Mouse (Mus musculus) liver, adult 2 months (tissue): Measurements from ENCODE around the gene Wap. TPM values are rescaled to one million over a fixed set of nuclear protein-coding genes. Genes with fewer than 3 reads are reported as not detected.

Source experiments
- DNase-seq: peaks from one replicate; pipeline ENCODE4 v3.0.0-alpha.2; 2011; ENCODE audit warnings: low read depth, low spot score; ENCODE audit errors: extremely low read depth
- H3K27ac ChIP-seq: fragments of 200-500 bp; replicated peaks from 2 replicates; pipeline ENCODE4 v1.5.1; 2012; ENCODE audit warnings: low read depth, mild to moderate bottlenecking, control low read depth, inconsistent platforms, low read length; ENCODE audit not compliant: insufficient read depth
- H3K27me3 ChIP-seq: fragments of 200-500 bp; 2 replicates; pipeline ENCODE4 v1.6.1; 2012; ENCODE audit warnings: mild to moderate bottlenecking, moderate library complexity, low read length, inconsistent platforms; ENCODE audit not compliant: control insufficient read depth, insufficient read depth
- H3K36me3 ChIP-seq: fragments of 200-500 bp; 2 replicates; pipeline ENCODE4 v1.6.1; 2012; ENCODE audit warnings: low read length, inconsistent platforms; ENCODE audit not compliant: control insufficient read depth, insufficient read depth
- H3K4me1 ChIP-seq: fragments of 200-500 bp; 2 replicates; pipeline ENCODE4 v1.6.1; 2011; ENCODE audit warnings: low read length; ENCODE audit not compliant: control insufficient read depth, insufficient read depth
- H3K4me3 ChIP-seq: fragments of 200-500 bp; 2 replicates; pipeline ENCODE4 v1.5.1; 2011; ENCODE audit warnings: low read depth, mild to moderate bottlenecking, control low read depth, low read length, moderate library complexity; ENCODE audit not compliant: insufficient read depth
- H3K79me2 ChIP-seq: fragments of 200-500 bp; 2 replicates; pipeline ENCODE4 v1.6.1; 2012; ENCODE audit warnings: inconsistent platforms, mild to moderate bottlenecking, low read length, moderate library complexity; ENCODE audit not compliant: control insufficient read depth, insufficient read depth
- H3K9ac ChIP-seq: fragments of 200-500 bp; 2 replicates; pipeline ENCODE4 v1.6.1; 2012; ENCODE audit warnings: low read depth, mild to moderate bottlenecking, control low read depth, inconsistent platforms, low read length
- CTCF ChIP-seq: fragments of 200-500 bp; IDR thresholded peaks from 2 replicates; pipeline ENCODE4 v1.5.1; 2011; ENCODE audit warnings: low read depth, low read length, control low read depth
- POLR2A ChIP-seq: fragments of 200-500 bp; IDR thresholded peaks from 2 replicates; pipeline ENCODE4 v1.6.1; 2011; ENCODE audit warnings: low read length, control low read depth; ENCODE audit not compliant: insufficient read depth; ENCODE audit errors: extremely low read depth
- WGBS: fragments of 180-500 bp; shearing (Covaris S2); methylation state at CpG from one replicate; pipeline ENCODE4 v1.1.7; 2018; 5-methylcytosine and 5-hydroxymethylcytosine counted together
- polyA plus RNA-seq: library from polyadenylated mRNA; depleted of rRNA; stranded (reverse); fragments of >200 nt; gene quantifications from 2 replicates; pipeline ENCODE4 v1.2.3, GENCODE M21; 2012
- total RNA-seq: library from RNA; depleted of rRNA; stranded (reverse); fragments of >200 nt; gene quantifications from 2 replicates; pipeline ENCODE4 v1.2.3, GENCODE M21; 2014

Wap gene
- total and polyA plus RNA-seq, 2 experiments = not detected

- H3K4me3 ChIP-seq = no peak overlapping the region
- H3K36me3 ChIP-seq = no peaks in the 10 kb centered on the region
- no peaks in the 10 kb centered on the region for H3K4me1 ChIP-seq
- no peak overlapping the region for H3K9ac ChIP-seq
- no peaks in the 10 kb centered on the region for H3K79me2 ChIP-seq
- H3K27ac ChIP-seq = no peak overlapping the region
- whole genome bisulfite sequencing = 85% methylated on average over 6 of the region's 6 CpGs
- no peak for DNase-seq
- TF ChIP-seq CTCF = no peak
- no peak for TF ChIP-seq POLR2A
- no peaks in the 10 kb centered on the region for H3K27me3 ChIP-seq
These were observed 6.1 kb upstream of the Wap start for GRCm38 (mm10) chr11:6644566-6644965.

DNA sequence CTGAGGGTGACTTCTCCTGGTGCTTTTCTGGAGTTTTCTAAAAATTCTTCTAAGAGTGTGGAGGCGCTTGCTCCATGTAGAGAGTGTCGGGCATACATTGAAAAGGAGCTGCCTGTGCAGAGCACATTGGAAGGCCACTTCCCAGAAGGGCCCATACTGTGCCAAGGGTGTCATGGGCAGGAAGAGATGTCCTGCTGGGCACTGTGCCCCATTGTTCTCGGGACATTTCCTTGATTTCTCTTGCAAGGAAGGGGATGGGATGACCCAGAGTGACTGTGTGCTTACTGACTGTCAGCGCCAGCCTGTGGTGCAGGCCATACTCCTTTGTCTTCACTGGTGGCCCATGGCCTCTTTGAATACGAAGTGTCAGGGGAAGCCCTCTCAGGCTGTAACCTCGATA is 635 bp upstream of the Wap start:
- WGBS = 85% methylated on average over 6 of the region's 6 CpGs
- no peaks in the 10 kb centered on the region for H3K36me3 ChIP-seq
- no peak overlapping the region for H3K9ac ChIP-seq
- no peak for TF ChIP-seq POLR2A
- no peak for TF ChIP-seq CTCF
- no peak for DNase-seq
- no peak overlapping the region for H3K4me3 ChIP-seq
- no peaks in the 10 kb centered on the region for H3K27me3 ChIP-seq
- no peaks in the 10 kb centered on the region for H3K4me1 ChIP-seq
- H3K79me2 ChIP-seq = no peaks in the 10 kb centered on the region
- no peak overlapping the region for H3K27ac ChIP-seq

DNA sequence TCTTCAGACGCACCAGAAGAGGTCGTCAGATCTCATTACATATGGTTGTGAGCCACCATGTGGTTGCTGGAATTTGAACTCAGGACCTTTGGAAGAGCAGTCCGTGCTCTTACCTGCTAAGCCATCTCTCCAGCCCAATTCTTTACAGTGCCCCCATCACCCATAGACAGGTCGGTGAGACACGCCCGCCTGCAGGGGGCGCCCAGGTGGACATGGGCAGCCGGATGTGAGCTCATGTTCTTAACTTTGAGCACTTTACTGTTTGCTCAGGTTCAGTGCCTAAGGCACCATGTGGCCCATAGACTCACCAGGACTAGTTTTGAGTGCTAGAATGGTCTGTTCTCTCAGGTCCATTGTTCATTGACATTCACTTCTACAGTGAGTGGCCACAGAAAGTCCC is 2.3 kb downstream of the Wap start:
- H3K36me3 ChIP-seq = no peaks in the 10 kb centered on the region
- H3K9ac ChIP-seq = no peak overlapping the region
- 76% methylated on average over 8 of the region's 8 CpGs for WGBS
- H3K27me3 ChIP-seq = no peaks in the 10 kb centered on the region
- no peaks in the 10 kb centered on the region for H3K4me1 ChIP-seq
- H3K27ac ChIP-seq = no peak overlapping the region
- no peak for DNase-seq
- H3K4me3 ChIP-seq = no peak overlapping the region
- H3K79me2 ChIP-seq = no peaks in the 10 kb centered on the region
- TF ChIP-seq POLR2A (no peak), CTCF (no peak)

DNA sequence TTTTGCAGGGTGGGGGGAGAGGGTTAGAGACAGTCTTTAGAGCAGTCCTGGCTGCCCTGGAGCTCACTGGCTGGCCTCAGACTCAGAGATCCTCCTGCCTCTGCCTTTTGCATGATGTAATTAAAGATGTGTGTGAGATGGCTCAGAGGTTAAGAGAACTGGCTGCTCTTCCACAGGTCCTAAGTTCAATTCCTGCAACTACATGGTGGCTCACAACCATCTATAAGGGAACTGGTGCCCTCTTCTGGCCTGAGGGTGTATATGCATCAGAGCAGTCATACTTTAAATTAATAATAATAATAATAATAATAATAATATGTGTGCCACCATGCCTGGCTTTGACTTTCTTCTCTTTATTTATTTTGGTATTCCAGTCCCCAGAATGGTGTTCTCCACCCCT is 8.8 kb downstream of the Wap start:
- Histone ChIP-seq H3K79me2 (peaks cover 3% of the 10 kb centered on the region; the same call in 1 of the 2 replicates), H3K27me3 (no peaks in the 10 kb centered on the region), H3K4me3 (no peak overlapping the region), H3K27ac (no peak overlapping the region), H3K36me3 (no peaks in the 10 kb centered on the region), H3K9ac (no peak overlapping the region), H3K4me1 (peaks cover 5% of the 10 kb centered on the region)
- peak; percentile 45 for DNase-seq
- TF ChIP-seq CTCF (peak; percentile 36), POLR2A (no peak)

DNA sequence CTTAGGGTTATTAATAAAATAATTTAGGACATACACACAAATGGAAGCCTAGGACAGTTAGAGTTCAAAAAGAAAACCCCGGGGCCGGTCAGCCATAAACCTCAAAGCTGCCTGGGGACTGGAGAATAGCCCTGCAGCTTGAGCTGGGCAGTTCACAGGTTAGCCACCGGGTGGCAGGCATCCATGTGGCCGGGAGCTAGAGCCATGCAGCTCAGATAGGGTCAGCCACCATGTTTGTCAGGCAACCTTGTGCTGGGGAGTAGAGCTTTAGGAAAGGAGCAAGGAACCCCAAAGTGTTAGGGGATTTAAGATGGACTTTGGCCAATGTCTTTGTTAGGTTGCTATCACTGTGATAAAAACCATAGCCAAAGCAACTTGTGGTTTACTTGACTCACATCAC is 9.9 kb downstream of the Wap start:
- H3K79me2 ChIP-seq = peaks cover 3% of the 10 kb centered on the region; the same call in 1 of the 2 replicates
- no peak overlapping the region for H3K27ac ChIP-seq
- no peaks in the 10 kb centered on the region for H3K36me3 ChIP-seq
- peaks cover 7% of the 10 kb centered on the region for H3K4me1 ChIP-seq
- H3K9ac ChIP-seq = no peak overlapping the region
- TF ChIP-seq CTCF (peak; percentile 84), POLR2A (no peak)
- no peaks in the 10 kb centered on the region for H3K27me3 ChIP-seq
- DNase-seq = no peak
- H3K4me3 ChIP-seq = no peak overlapping the region
- WGBS = 37% methylated on average over 4 of the region's 4 CpGs

- 0 out of 2 replicates have a peak overlapping the region, but pooled peaks have one; percentile 10 for H3K27ac ChIP-seq
- H3K9ac ChIP-seq = no peak overlapping the region
- peaks cover 5% of the 10 kb centered on the region; the same call in 1 of the 2 replicates for H3K36me3 ChIP-seq
- TF ChIP-seq POLR2A = no peak
- no peak for TF ChIP-seq CTCF
- no peak for DNase-seq
- 81% methylated on average over 4 of the region's 4 CpGs for WGBS
- no peaks in the 10 kb centered on the region for H3K27me3 ChIP-seq
- H3K4me3 ChIP-seq = no peak overlapping the region
- H3K79me2 ChIP-seq = peaks cover 3% of the 10 kb centered on the region; the same call in 1 of the 2 replicates
- peaks cover 7% of the 10 kb centered on the region for H3K4me1 ChIP-seq
These were observed 10.7 kb downstream of the Wap start for GRCm38 (mm10) chr11:6627731-6628130.
